Mouse (Mus musculus): ENCODE measurements at regions not wholly inside any gene's neighbourhood (a gene's known extent, or its start where the extent isn't known, plus 50 kb on each side); places are given as distances from the start of the nearest gene placed in this dataset.

GRCm38 (mm10) chr14:105624387-105624786 lies 272.2 kb downstream of the Spry2 start:
- no peak for DNase-seq

- DNase-seq: no peak
Observed at GRCm38 (mm10) chr14:105622166-105622565, 274.5 kb downstream of the Spry2 start.

GRCm38 (mm10) chr14:105621124-105621523 lies 275.5 kb downstream of the Spry2 start:
- no peak for DNase-seq

GRCm38 (mm10) chr14:105619449-105619848 lies 277.2 kb downstream of the Spry2 start:
- DNase-seq: no peak

GRCm38 (mm10) chr14:105615766-105616165 lies 280.9 kb downstream of the Spry2 start:
- DNase-seq: no peak

GRCm38 (mm10) chr14:105612794-105613193 lies 283.8 kb downstream of the Spry2 start:
- no peak for DNase-seq

- DNase-seq: no peak
Observed at GRCm38 (mm10) chr14:105608804-105609203, 287.8 kb downstream of the Spry2 start.

GRCm38 (mm10) chr14:105606551-105606950 lies 290.1 kb downstream of the Spry2 start:
- no peak for DNase-seq

GRCm38 (mm10) chr14:105604451-105604850 lies 292.2 kb downstream of the Spry2 start:
- no peak for DNase-seq

GRCm38 (mm10) chr14:105603047-105603461 lies 293.6 kb downstream of the Spry2 start:
- DNase-seq: no peak

- peak; percentile 42 for DNase-seq
Observed at GRCm38 (mm10) chr14:105599550-105600453, 296.8 kb downstream of the Spry2 start.

- DNase-seq: no peak
Observed at GRCm38 (mm10) chr14:105589751-105590150, 306.9 kb downstream of the Spry2 start.

- DNase-seq: no peak
Observed at GRCm38 (mm10) chr14:105589261-105589660, 307.4 kb downstream of the Spry2 start.

GRCm38 (mm10) chr14:105588391-105589163 lies 308.0 kb downstream of the Spry2 start:
- peak; percentile 49 for DNase-seq

GRCm38 (mm10) chr14:105588029-105588390 lies 308.6 kb downstream of the Spry2 start:
- DNase-seq: no peak

GRCm38 (mm10) chr14:105584632-105585031 lies 312.0 kb downstream of the Spry2 start:
- no peak for DNase-seq

GRCm38 (mm10) chr14:105583497-105583896 lies 313.1 kb downstream of the Spry2 start:
- no peak for DNase-seq

- DNase-seq: no peak
Observed at GRCm38 (mm10) chr14:105576266-105576665, 317.9 kb downstream of the Ndfip2 start.

GRCm38 (mm10) chr14:105572036-105572891 lies 313.9 kb downstream of the Ndfip2 start:
- DNase-seq: no peak

- no peak for DNase-seq
Observed at GRCm38 (mm10) chr14:105570156-105570555, 311.8 kb downstream of the Ndfip2 start.

- peak; percentile 57 for DNase-seq
Observed at GRCm38 (mm10) chr14:105565827-105566226, 307.5 kb downstream of the Ndfip2 start.

- no peak for DNase-seq
Observed at GRCm38 (mm10) chr14:105562843-105563242, 304.5 kb downstream of the Ndfip2 start.

GRCm38 (mm10) chr14:105556813-105557212 lies 298.4 kb downstream of the Ndfip2 start:
- no peak for DNase-seq
